Mouse (Mus musculus): ENCODE measurements around the gene Tmem132e. TPM values are rescaled to one million over a fixed set of nuclear protein-coding genes. Genes with fewer than 3 reads are reported as not detected.
A peak's percentile ranks its signal among the peaks of the same experiment; 100 is the strongest.

Gene Tmem132e
- polyA plus RNA-seq (2016; fragmentation: Nextera tagmentation; extraction: Ambion mirVana), result 1.0 and 1.2 TPM in 2 replicates

- peak; percentile 73 for DNase-seq (ENCODE audit: low spot score)
- H3K4me1 ChIP-seq, result peaks cover 43% of the 10 kb centered on the region
- peak within 1 kb of the TSS; percentile 64 for H3K4me3 ChIP-seq
- H3K36me3 ChIP-seq (replicated peaks), result no peaks in the 10 kb centered on the region
- H3K27ac ChIP-seq (replicated peaks), result peak within 1 kb of the TSS; percentile 68
- H3K9me3 ChIP-seq, result no peaks in the 10 kb centered on the region
- peaks cover 100% of the 10 kb centered on the region for H3K27me3 ChIP-seq (replicated peaks; ENCODE audit: low read depth, poor library complexity, severe bottlenecking)
- WGBS, result under 1% methylated on average over 88 of the region's 88 CpGs
These were observed at the start of gene Tmem132e for GRCm38 (mm10) chr11:82388371-82389313. TSS of gene Tmem132e (plus strand) at chr11:82388900.

DNA sequence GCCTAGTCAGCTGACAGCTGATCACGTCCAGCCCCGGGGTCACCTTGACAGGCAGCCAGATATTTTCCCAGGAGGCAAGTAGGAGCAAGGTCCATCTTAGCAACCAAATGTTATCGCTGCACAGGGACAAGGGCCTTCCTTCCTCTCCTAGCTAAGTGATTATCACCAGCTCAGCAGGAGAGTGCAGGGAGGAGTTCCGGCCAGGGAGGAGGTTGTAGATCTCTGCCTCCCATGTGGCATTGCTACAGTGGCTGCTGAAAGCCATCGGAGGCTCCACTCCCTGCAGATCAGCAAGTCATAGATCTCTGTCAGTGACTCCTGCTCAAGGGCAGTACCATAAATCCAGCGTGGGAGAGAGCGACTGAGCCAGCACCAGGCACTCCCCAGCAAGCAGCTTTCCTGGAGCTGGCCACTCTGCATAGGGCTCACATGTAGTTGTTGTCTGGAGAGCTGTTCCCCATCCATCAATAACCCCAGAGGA lies 48.7 kb upstream of the Tmem132e start:
- no peak for DNase-seq (ENCODE audit: low spot score)
- 49% methylated on average over 7 of the region's 7 CpGs for WGBS
- no peaks in the 10 kb centered on the region for H3K9me3 ChIP-seq
- no peak overlapping the region for H3K27ac ChIP-seq (replicated peaks)
- H3K36me3 ChIP-seq (replicated peaks), result no peaks in the 10 kb centered on the region
- peaks cover 12% of the 10 kb centered on the region for H3K4me1 ChIP-seq
- no peaks in the 10 kb centered on the region for H3K27me3 ChIP-seq (replicated peaks; ENCODE audit: low read depth, poor library complexity, severe bottlenecking)
- H3K4me3 ChIP-seq, result no peak overlapping the region

GRCm38 (mm10) chr11:82340416-82340815 lies 48.3 kb upstream of the Tmem132e start:
- no peak for DNase-seq (ENCODE audit: low spot score)
- WGBS, result 63% methylated on average over 6 of the region's 6 CpGs
- Histone ChIP-seq H3K27ac (replicated peaks) (no peak overlapping the region), H3K36me3 (replicated peaks) (no peaks in the 10 kb centered on the region), H3K4me3 (no peak overlapping the region), H3K9me3 (no peaks in the 10 kb centered on the region), H3K4me1 (peaks cover 14% of the 10 kb centered on the region), H3K27me3 (replicated peaks; ENCODE audit: low read depth, poor library complexity, severe bottlenecking) (no peaks in the 10 kb centered on the region)

DNA sequence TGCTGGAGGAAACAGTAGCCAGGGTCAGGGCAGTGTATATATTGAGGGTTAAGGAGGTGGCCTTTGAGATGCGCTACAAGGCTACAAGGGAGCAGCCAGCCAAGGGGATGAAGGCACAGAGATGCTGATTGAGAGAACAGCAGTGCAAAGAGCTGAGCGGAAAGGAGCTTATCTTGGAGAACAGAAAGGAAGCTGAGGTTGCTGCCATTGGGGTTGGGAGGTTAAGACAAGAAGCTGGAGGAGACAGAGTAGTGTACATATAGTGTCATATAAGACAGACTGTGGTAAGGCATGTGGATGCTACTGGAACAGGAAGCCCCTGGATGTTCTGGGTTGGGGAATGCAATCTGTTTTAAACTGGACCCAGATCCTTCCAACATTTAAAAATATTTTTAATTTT lies 47.8 kb upstream of the Tmem132e start:
- H3K4me1 ChIP-seq, result peaks cover 19% of the 10 kb centered on the region
- WGBS, result 59% methylated on average over 2 of the region's 2 CpGs
- no peaks in the 10 kb centered on the region for H3K9me3 ChIP-seq

GRCm38 (mm10) chr11:82351039-82351438 lies 37.7 kb upstream of the Tmem132e start:
- Histone ChIP-seq H3K4me3 (no peak overlapping the region), H3K9me3 (no peaks in the 10 kb centered on the region), H3K36me3 (replicated peaks) (no peaks in the 10 kb centered on the region), H3K27ac (replicated peaks) (no peak overlapping the region), H3K4me1 (no peaks in the 10 kb centered on the region; the same call in 1 of the 2 replicates), H3K27me3 (replicated peaks; ENCODE audit: low read depth, poor library complexity, severe bottlenecking) (no peaks in the 10 kb centered on the region)
- WGBS, result 88% methylated on average over 10 of the region's 10 CpGs
- DNase-seq (ENCODE audit: low spot score), result no peak

More for the DNA sequence above, 47.8 kb upstream of the Tmem132e start:
- Histone ChIP-seq H3K4me3 (no peak overlapping the region), H3K27ac (replicated peaks) (no peak overlapping the region), H3K36me3 (replicated peaks) (no peaks in the 10 kb centered on the region), H3K27me3 (replicated peaks; ENCODE audit: low read depth, poor library complexity, severe bottlenecking) (no peaks in the 10 kb centered on the region)
- no peak for DNase-seq (ENCODE audit: low spot score)

- DNase-seq (ENCODE audit: low spot score), result no peak
These were observed 18.5 kb upstream of the Tmem132e start for GRCm38 (mm10) chr11:82370151-82370550.

GRCm38 (mm10) chr11:82371577-82371976 lies 17.1 kb upstream of the Tmem132e start:
- 71% methylated on average over 4 of the region's 4 CpGs for WGBS
- DNase-seq (ENCODE audit: low spot score), result peak; percentile 55
- Histone ChIP-seq H3K27me3 (replicated peaks; ENCODE audit: low read depth, poor library complexity, severe bottlenecking) (no peaks in the 10 kb centered on the region), H3K27ac (replicated peaks) (no peak overlapping the region), H3K9me3 (no peaks in the 10 kb centered on the region), H3K4me1 (no peaks in the 10 kb centered on the region), H3K4me3 (no peak overlapping the region), H3K36me3 (replicated peaks) (no peaks in the 10 kb centered on the region)

More at GRCm38 (mm10) chr11:82370151-82370550, 18.5 kb upstream of the Tmem132e start:
- Histone ChIP-seq H3K4me3 (no peak overlapping the region), H3K4me1 (no peaks in the 10 kb centered on the region), H3K27ac (replicated peaks) (no peak overlapping the region), H3K27me3 (replicated peaks; ENCODE audit: low read depth, poor library complexity, severe bottlenecking) (no peaks in the 10 kb centered on the region), H3K9me3 (no peaks in the 10 kb centered on the region), H3K36me3 (replicated peaks) (no peaks in the 10 kb centered on the region)
- WGBS, result 86% methylated on average over 11 of the region's 11 CpGs

GRCm38 (mm10) chr11:82380606-82381202 lies 8.0 kb upstream of the Tmem132e start:
- Histone ChIP-seq H3K27me3 (replicated peaks; ENCODE audit: low read depth, poor library complexity, severe bottlenecking) (peaks cover 33% of the 10 kb centered on the region), H3K27ac (replicated peaks) (no peak overlapping the region), H3K36me3 (replicated peaks) (no peaks in the 10 kb centered on the region), H3K4me3 (no peak overlapping the region), H3K9me3 (no peaks in the 10 kb centered on the region), H3K4me1 (no peaks in the 10 kb centered on the region)
- no peak for DNase-seq (ENCODE audit: low spot score)
- WGBS, result 75% methylated on average over 3 of the region's 3 CpGs

GRCm38 (mm10) chr11:82386970-82387540 lies 1.6 kb upstream of the Tmem132e start:
- Histone ChIP-seq H3K4me3 (peak overlapping the region; percentile 64), H3K27ac (replicated peaks) (peak overlapping the region; percentile 16; the same call in 1 of the 2 replicates)
- WGBS, result under 1% methylated on average over 51 of the region's 51 CpGs

DNA sequence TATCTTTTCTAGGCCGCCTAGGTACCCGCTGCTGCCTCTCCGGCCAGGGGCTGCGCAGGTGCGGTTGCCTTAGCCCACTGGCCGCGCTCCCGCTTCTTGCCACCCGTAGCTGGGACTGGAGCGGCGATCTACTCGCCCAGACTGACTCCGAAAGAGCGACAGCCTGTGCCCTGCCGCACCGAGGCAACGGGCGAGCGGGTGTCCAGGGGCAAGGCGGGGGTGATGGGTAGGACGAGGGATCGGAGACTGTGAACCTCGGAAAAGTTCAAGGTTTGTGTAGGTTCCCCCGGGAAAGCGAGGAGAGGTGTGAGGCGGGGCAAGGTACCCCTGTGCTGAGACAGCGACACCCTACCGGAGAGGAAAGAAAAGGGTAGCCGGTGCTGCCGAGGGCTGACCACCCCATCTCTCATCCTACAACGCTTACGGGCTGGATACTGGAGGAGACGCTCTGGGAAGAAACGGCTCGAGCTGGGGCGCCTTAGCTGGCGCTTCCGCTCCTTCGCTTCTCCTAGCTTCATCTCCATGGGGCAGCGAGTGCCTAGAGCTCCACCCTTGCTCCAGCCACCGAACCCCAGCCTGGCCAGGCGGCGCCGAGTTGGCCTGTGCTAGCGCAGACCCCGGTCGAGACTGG lies 874 bp upstream of the Tmem132e start:
- Histone ChIP-seq H3K27ac (replicated peaks) (peak overlapping the region; percentile 68; the same call in 1 of the 2 replicates), H3K4me3 (peak overlapping the region; percentile 64), H3K27me3 (replicated peaks; ENCODE audit: low read depth, poor library complexity, severe bottlenecking) (peaks cover 100% of the 10 kb centered on the region), H3K4me1 (peaks cover 43% of the 10 kb centered on the region), H3K9me3 (no peaks in the 10 kb centered on the region), H3K36me3 (replicated peaks) (no peaks in the 10 kb centered on the region)
- DNase-seq (ENCODE audit: low spot score), result peak; percentile 65
- 1% methylated on average over 47 of the region's 47 CpGs for WGBS

More at GRCm38 (mm10) chr11:82386970-82387540, 1.6 kb upstream of the Tmem132e start:
- no peaks in the 10 kb centered on the region for H3K36me3 ChIP-seq (replicated peaks)
- DNase-seq (ENCODE audit: low spot score), result peak; percentile 81
- H3K9me3 ChIP-seq, result no peaks in the 10 kb centered on the region
- H3K4me1 ChIP-seq, result peaks cover 43% of the 10 kb centered on the region
- peaks cover 97% of the 10 kb centered on the region for H3K27me3 ChIP-seq (replicated peaks; ENCODE audit: low read depth, poor library complexity, severe bottlenecking)

- Histone ChIP-seq H3K4me3 (peak overlapping the region; percentile 64), H3K9me3 (no peaks in the 10 kb centered on the region), H3K27ac (replicated peaks) (peak overlapping the region; percentile 68), H3K4me1 (peaks cover 43% of the 10 kb centered on the region), H3K27me3 (replicated peaks; ENCODE audit: low read depth, poor library complexity, severe bottlenecking) (peaks cover 99% of the 10 kb centered on the region), H3K36me3 (replicated peaks) (no peaks in the 10 kb centered on the region)
- DNase-seq (ENCODE audit: low spot score), result peak; percentile 75
- WGBS, result under 1% methylated on average over 69 of the region's 69 CpGs
These were observed 944 bp downstream of the Tmem132e start for GRCm38 (mm10) chr11:82389396-82390291.

Measured in embryonic facial prominence, embryonic 10.5 days (tissue).